Mouse (Mus musculus) heart, adult 18-20 months (tissue): ENCODE results near the gene Tigar. TPM values are rescaled to one million over a fixed set of nuclear protein-coding genes. Genes with fewer than 3 reads are reported as not detected.

Experiments
- DNase-seq, 2 experiments: peaks; one replicate each; pipeline ENCODE4 v3.0.0; 2021 to 2022; ENCODE audit warnings: mixed read lengths in 1 of 2
- total RNA-seq, 2 experiments: library from RNA; stranded (reverse); gene quantifications; 2 replicates each; pipeline ENCODE4 v1.2.3; 2021

The Tigar gene
- total RNA-seq, 2 experiments from 2014 or later = 45.3 to 63.0 TPM

- no peak for DNase-seq
Observed at GRCm38 (mm10) chr6:127143124-127143520, 33.8 kb upstream of the Tigar start.

DNA sequence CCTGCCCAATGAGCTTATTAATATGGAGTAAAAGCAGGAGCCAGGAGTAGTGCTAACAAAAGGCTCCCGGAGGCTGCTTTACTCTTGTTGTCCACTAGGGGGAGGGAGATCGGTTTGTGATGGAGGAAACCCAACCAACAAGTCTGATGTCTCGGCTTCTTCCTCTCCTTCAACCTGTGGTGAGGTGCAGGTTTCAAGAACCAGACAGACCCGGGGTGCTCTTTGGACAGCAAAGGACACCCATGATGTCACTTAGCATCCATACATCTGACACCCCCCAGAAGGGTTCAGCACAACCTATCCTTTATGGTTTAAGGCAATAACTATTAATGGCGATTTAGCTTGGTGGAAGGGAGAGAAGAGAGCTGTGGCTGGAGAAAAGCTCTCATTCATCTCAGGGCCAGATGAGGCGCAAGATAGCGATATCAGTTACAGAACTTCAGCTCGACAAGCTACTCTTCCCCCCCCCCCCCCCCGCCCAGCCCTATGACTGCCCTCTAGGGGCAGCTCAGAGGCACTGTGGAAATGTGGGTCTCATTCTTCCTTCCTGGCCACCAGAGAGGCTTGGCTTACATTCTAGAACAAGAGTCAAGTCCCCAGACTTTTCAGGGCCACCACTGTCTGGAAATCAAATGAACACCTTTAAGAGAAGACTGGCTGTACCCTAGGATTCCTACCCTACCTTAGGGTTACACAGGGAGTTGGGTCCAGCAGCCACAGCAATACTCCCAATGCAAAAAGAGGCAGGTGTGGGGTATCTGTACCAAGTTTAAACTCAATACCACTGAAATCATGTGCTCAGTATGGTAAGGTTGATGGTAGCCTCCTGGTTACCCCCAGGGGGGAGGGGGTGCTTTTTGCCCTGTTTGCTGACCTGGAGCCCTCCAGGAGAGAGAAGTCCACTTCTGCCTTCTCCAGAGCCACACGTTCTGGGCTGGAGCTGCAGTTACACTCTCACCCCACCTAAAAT, 33.1 kb upstream of the Tigar start:
- DNase-seq = peak; percentile 50 to 78

DNA sequence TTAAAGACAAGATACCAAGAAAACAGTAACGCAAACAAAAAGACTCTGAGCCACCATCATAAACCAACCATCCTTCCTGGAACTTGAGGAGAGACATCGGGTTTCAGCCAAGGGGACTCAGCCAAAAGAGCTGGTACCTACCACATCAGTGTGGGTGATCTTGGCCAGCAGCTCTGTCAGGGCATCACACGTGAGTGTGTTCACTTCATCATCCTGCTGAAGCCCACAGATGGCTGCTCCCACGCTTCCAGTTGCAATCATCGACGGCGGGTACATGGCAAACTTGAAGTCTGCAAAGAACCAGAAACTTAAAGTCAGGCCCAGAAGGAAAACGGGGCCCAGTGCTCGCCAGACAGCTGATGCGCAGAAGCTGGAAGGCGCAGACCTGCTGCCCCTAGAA, 29.6 kb upstream of the Tigar start:
- no peak for DNase-seq

DNA sequence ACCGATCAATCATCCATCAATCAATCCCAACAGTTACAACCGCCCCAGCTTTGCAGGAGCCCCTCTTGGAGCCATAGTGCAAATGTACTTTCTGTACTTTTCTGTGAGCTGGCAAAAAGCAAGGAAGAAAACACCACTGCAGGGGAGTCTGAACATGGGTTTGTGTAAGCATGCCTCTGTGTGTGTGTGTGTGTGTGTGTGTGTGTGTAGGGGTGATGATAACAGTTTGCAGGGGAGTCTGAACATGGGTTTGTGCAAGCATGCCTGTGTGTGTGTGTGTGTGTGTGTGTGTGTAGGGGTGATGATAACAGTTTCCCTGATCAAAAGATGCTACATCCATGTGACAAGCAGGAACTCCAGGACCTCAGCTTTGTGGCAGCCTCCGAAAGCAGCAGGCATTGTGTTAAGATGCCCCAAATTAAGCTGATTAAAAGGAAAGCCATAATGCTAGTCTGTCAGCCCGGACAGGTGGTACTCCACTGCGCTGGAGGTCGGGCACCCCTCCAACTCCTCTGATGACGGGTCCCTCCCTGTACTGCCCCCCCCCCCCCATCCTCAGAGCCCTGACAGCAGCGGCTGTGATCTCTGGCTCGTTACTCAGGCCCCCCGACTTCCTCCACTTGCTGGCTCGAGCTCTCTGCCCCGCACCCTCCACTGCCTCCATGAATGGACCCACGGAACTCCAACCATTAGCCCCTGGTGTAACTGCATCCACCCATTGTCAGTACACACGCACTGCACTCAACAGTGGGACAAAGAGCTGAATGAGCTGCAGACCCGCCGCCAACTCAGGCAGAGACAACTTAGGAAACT, 24.3 kb upstream of the Tigar start:
- DNase-seq = no peak

DNA sequence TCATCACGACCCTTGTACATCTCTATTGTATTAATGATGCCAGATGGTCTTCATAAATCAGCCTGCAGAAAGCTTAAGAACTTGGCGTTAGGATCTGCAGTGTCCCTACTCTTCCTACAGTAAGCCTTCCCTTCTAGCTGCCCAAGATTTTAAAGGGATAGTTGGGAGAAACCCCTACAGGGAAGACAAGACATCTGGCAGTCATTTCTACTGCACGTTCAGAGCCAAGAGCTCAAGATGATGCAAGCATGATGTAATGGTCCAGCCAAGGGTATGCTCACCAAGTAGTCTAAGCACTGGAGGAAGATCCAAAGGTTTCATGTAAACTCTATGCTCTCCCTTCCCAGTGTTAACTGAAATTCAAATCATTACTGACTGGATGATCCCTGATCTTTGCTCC, 23.4 kb upstream of the Tigar start:
- no peak for DNase-seq

DNA sequence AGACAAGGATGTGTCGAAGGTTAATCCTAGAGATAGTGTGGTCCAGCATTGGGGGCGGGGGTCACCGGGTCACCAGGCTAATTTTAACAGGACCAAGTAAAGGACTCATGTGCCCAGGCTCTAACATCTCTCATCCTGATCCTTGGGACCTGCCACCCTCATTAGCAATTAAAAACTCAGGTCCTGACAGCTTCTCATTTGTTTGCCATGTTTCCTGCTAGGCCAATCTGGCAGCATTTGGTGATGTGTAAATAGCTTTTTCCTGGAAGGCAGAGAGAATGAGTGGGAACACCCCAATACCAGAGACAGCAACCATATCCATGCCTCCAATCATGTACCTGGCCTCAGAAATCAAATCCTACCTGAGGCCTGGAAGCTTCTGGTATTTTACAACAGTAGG, 22.6 kb upstream of the Tigar start:
- DNase-seq = no peak

DNA sequence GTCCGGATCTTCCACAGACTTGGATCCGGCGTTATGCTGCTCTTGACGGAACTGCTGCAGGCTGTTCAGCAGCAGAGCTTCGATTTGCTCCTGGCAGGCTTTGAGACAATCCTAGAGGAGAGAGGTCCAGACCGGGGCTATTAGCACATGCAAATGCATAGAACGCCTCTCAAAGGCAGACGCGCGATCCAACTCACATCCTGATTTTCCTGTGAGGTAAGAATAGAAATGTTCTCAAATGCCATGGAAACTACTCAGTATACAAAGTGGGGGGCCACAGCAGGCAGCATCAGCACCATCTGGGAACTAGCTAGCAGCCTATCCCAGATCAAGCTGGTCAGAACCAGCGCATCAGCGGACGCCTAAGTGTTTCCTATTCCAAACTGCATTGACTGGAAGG, 21.0 kb upstream of the Tigar start:
- DNase-seq = no peak

DNA sequence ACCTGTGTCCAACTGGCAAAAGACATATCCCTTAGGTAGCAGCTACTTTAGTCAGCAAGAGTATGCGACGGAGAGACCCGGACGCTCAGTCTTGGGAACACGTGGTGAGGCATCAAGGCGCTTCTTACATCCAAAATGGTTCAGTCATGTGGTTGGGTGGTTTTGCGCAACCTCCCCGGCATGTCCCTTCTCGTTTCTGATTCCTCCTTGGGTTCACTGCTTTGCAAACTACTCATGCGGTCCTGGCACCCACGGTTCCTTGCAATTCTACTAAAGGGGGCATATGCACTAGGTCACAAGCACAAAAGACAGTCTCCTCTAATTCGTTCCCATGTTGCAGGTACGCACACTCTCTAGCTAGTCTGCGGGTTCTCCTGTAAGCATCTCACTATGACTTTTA, 20.3 kb upstream of the Tigar start:
- no peak for DNase-seq

GRCm38 (mm10) chr6:127123506-127123905, 14.1 kb upstream of the Tigar start:
- no peak for DNase-seq

GRCm38 (mm10) chr6:127122996-127123395, 13.6 kb upstream of the Tigar start:
- DNase-seq = no peak

DNA sequence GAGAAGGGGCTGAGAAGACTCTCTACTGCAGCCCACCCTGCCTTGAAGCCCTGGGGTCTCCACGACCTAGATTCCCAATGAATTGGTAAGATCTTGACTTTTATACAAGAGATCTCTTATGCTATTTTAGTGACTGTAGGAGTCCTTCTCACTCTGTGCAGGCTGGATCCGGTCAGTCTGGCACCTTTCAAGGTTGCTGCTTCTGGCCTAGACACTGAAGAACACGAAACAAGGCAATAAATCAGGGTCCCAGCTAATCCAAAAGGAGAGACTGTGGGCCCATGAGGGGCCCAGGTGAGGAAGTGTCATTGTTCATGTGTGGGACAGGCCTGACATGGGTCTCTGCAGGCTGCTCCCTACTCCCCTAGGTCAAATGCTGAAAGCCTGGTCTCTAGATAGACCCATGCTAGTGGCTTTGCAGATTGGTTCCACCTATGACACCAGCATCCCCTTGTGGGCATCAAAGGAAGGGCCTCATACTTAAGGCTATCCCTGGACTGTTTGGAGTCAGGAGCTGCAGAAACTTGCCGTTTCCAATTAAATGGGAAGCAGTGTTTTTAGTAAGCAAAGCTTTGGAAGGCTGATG, 13.0 kb upstream of the Tigar start:
- peak in 1 of 2 experiments; percentile 47 for DNase-seq

DNA sequence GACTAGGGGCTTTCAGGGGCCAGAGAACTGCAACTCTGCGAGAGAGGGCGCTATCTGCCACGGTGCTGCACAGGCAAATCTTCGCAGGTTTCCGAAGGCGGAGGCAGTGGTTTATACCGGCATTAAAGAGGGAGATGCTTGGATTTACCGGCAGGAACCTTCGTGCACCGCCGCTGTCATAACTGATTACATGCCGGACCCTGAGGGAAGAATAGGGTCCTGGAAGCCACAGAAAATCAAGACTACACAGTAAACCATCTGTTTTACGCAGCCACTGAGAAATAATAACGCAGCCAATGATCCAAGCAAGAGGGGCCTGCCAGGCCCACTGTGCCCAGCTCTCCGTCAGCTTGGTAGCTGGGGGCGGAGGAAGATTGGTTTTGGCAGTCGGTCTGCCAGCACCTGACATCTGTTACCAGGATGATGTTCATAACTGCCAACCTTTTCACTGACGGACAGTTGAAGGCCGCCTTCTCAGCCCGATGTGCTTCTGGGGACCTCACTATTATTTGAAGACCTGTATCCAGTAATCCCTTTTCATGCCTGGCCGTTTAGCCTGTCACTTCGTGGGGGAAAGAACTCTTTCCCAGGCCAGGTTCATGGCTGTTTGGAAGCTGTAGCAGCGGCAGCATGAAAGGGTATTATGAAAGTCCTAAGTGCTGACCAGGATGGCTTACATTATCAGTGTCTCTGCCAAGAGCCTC, 5.5 kb upstream of the Tigar start:
- no peak for DNase-seq

DNA sequence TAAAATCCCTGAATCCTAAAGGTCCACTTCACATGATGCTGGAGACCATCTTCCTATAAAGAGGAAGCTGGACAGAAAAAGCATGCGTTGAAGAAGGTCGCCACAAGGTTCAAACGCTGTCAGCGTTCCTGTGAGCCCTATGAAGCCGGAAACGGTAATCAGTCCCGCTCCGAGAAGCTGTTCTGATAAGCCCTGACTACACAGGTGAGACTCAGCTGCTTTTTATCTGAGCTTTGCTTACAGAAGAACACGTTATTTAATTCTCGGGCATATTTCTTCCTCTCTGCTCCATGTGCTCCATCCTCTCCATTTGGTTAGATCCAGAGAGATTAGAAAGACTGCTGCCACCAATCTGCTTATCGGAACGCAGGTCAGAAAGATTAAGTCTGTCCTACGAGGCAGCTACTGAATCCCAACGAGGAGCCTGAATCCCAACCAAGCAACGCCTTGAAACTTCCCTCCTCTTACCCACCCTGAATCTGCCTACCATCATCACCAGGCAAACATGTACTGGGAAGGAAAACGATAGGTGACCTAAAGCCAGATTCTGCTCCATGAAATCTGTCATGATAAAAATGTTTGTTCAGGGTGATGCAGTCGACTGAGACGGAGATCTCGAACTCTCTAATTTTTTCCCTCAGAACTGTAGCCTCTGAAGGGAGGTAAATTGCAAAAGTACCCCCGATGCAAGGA, 843 bp downstream of the Tigar start:
- peak in 1 of 2 experiments; percentile 28 for DNase-seq

- peak in 1 of 2 experiments; percentile 18 for DNase-seq
Observed at GRCm38 (mm10) chr6:127107413-127107812, 1.9 kb downstream of the Tigar start.

DNA sequence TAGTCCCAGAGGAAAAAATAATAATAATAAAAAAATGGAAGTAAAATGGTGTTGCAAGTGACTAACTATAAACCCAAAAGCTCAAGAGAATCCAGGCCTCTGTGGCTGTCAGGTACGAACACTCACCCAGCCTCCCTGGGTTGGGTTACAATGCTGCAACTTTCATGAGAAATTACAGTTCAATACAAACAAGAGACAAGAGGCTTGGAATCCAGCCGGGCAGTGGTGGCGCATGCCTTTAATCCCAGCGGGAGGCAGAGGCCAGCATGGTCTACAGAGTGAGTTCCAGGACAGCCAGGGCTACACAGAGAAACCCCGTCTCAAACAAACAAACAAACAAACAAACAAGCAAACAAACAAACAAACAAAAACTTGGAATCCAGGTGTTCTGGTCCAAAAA, 2.6 kb downstream of the Tigar start:
- peak; percentile 15 to 46 for DNase-seq

DNA sequence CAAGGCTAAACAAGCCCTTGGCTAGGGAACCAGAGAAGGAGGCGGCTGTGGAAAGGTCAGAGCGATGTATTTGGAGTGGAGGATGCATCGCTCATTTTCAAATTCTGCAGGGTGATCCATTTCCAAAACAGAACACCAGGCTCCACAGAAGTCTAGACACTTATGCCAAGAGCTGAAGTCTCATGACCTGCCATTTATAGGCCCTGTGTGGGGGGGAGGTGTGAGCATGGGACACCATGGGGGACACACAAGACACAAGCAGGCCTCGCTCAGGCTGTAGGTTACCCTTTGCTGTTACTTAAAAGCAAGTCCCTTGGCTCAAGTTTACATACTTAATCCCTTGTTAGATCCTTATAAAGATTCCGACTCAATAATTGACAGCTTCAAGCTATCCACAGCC, 3.2 kb downstream of the Tigar start:
- peak; percentile 77 to 79 for DNase-seq

GRCm38 (mm10) chr6:127105107-127105506, 4.2 kb downstream of the Tigar start:
- peak in 1 of 2 experiments; percentile 49 for DNase-seq

GRCm38 (mm10) chr6:127104396-127105029, 4.8 kb downstream of the Tigar start:
- no peak for DNase-seq

GRCm38 (mm10) chr6:127103506-127104275, 5.7 kb downstream of the Tigar start:
- no peak for DNase-seq

- DNase-seq = peak in 1 of 2 experiments; percentile 37
Observed at GRCm38 (mm10) chr6:127094565-127094964, 14.8 kb downstream of the Tigar start.
